Mouse (Mus musculus) G1E (cell line): ENCODE results near the gene Gm9044.
"Not testable (repeated sequence)": the region's sequence is repeated elsewhere in the genome, so short reads cannot be mapped to it uniquely, and the experiment has no call there.

ENCODE experiments used
- CTCF ChIP-seq: IDR thresholded peaks from 2 replicates; pipeline ENCODE4 v1.5.1; 2012; ENCODE audit warnings: low read depth, low read length, inconsistent platforms, mixed read lengths
- GATA1 ChIP-seq: IDR thresholded peaks from 2 replicates; pipeline ENCODE4 v1.6.1; 2012; ENCODE audit warnings: borderline replicate concordance, low read length, inconsistent platforms, mixed read lengths
- GATA2 ChIP-seq: IDR thresholded peaks from 2 replicates; pipeline ENCODE4 v1.6.1; 2012; ENCODE audit warnings: low read depth, low read length, inconsistent platforms, borderline replicate concordance

- not testable (repeated sequence) for TF ChIP-seq GATA1, GATA2, CTCF
These were observed 21.8 kb upstream of the Gm9044 start, which contains the start of gene Gm9049 for GRCm38 (mm10) chr10:118354005-118354404.
